In the genomic region with DNA sequence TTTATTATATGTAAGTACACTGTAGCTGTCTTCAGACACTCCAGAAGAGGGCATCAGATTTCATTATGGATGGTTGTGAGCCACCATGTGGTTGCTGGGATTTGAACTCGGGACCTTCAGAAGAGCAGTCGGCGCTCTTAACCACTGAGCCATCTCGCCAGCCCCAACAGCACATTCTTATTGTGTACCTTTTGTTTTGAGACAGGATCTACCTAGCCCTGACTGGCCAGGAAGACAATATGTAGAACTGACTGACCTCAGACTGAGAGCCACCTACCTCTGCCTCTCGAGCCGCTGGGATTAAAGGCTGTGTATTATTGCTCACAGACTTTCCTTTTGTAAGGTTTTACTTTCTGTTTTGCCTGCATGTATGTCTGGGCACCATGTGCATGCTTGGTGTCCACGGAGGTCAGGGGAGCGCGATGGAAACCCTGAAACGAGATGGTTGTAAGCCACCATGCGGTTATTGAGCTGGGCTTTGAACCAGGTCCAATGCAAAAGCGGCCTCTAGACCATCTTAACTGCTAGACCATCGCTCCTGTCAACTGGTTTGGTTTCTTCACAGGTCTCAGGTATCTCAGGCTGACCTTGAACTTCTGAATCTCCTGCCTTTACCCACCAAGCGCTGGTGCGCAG, we compare ENCODE assay signal across 8 mouse cellular contexts. TPM values are rescaled to one million over a fixed set of nuclear protein-coding genes. Genes with fewer than 3 reads are reported as not detected.
DNase-seq lines count a peak whose midpoint lies in the region; ATAC-seq and TF ChIP-seq lines count a peak whose summit lies in the region.

No protein-coding gene starts in this region.

- 0 out of 2 replicates have a peak, but pooled peaks cover 5% of the 10 kb centered on the region for H3K4me1 ChIP-seq in kidney, adult 2 months (ENCODE audit: control insufficient read depth, insufficient read depth, low read length)
- peaks cover 23% of the 10 kb centered on the region for H3K4me1 ChIP-seq in E14TG2a.4 (replicated peaks; ENCODE audit: low read depth, low read length)
- peaks cover 8% of the 10 kb centered on the region for H3K4me1 ChIP-seq in embryonic facial prominence, embryonic 13.5 days
- peaks cover 3% of the 10 kb centered on the region; the same call in 1 of the 2 replicates for H3K4me1 ChIP-seq in intestine, embryonic 16.5 days (ENCODE audit: control insufficient read depth, insufficient read depth, low read length)

- peak overlapping the region; percentile 97 for H3K9ac ChIP-seq in embryonic facial prominence, embryonic 13.5 days
- H3K9ac ChIP-seq in intestine, embryonic 16.5 days (ENCODE audit: low read depth, low read length) = peak overlapping the region; percentile 68

- no peaks in the 10 kb centered on the region for H3K27me3 ChIP-seq in kidney, adult 2 months (replicated peaks; ENCODE audit: control insufficient read depth, insufficient read depth, low read length)
- peaks cover 8% of the 10 kb centered on the region for H3K27me3 ChIP-seq in E14TG2a.4 (ENCODE audit: insufficient read depth, low read length)
- H3K27me3 ChIP-seq in embryonic facial prominence, embryonic 13.5 days = no peaks in the 10 kb centered on the region
- H3K27me3 ChIP-seq in intestine, embryonic 16.5 days (replicated peaks; ENCODE audit: control insufficient read depth, insufficient read depth, low read length) = no peaks in the 10 kb centered on the region

- DNase-seq in kidney, adult 2 months = no peak
- DNase-seq in kidney, postnatal 10 days = no peak
- DNase-seq in kidney, adult 18-20 months = no peak
- no peak for DNase-seq in gastrocnemius, adult 8-10 months (ENCODE audit: low spot score in 2 of 2)

- no peak for TF ChIP-seq POLR2A in kidney, adult 2 months (IDR thresholded peaks at IDR 0.05; ENCODE audit: low read depth, low read length)

- WGBS in kidney, adult 2 months = 69% methylated on average over 15 of the region's 15 CpGs
- 68% methylated on average over 15 of the region's 15 CpGs for WGBS in embryonic facial prominence, embryonic 13.5 days
- 64% methylated on average over 15 of the region's 15 CpGs for WGBS in intestine, embryonic 16.5 days

- TF ChIP-seq CTCF in kidney, adult 2 months (conservative IDR thresholded peaks at IDR 0.05; ENCODE audit: insufficient read depth, insufficient read length, low read depth, low read length) = no peak
- no peak for TF ChIP-seq CTCF in E14TG2a.4 (conservative IDR thresholded peaks at IDR 0.05; ENCODE audit: low read length)

- peak overlapping the region; percentile 55 for H3K4me3 ChIP-seq in kidney, adult 2 months (ENCODE audit: insufficient read depth, low read depth, low read length)
- H3K4me3 ChIP-seq in E14TG2a.4 (replicated peaks; ENCODE audit: low read length) = peak overlapping the region; percentile 83
- peak overlapping the region; percentile 71 for H3K4me3 ChIP-seq in embryonic facial prominence, embryonic 13.5 days
- H3K4me3 ChIP-seq in intestine, embryonic 16.5 days (ENCODE audit: low read length) = peak overlapping the region; percentile 94

- no peaks in the 10 kb centered on the region for H3K36me3 ChIP-seq in kidney, adult 2 months (ENCODE audit: control insufficient read depth, insufficient read depth, low read length)
- peaks cover 7% of the 10 kb centered on the region for H3K36me3 ChIP-seq in E14TG2a.4 (ENCODE audit: insufficient read depth, low read length)
- peaks cover 6% of the 10 kb centered on the region for H3K36me3 ChIP-seq in embryonic facial prominence, embryonic 13.5 days
- no peaks in the 10 kb centered on the region for H3K36me3 ChIP-seq in intestine, embryonic 16.5 days (ENCODE audit: control insufficient read depth, insufficient read depth, low read length)

- peak overlapping the region; percentile 91 for H3K4me2 ChIP-seq in embryonic facial prominence, embryonic 13.5 days
- peak overlapping the region; percentile 61 for H3K4me2 ChIP-seq in intestine, embryonic 16.5 days (ENCODE audit: low read depth, low read length)

- H3K9me3 ChIP-seq in E14TG2a.4 (ENCODE audit: low read length) = no peaks in the 10 kb centered on the region
- H3K9me3 ChIP-seq in embryonic facial prominence, embryonic 13.5 days = no peaks in the 10 kb centered on the region
- no peaks in the 10 kb centered on the region for H3K9me3 ChIP-seq in intestine, embryonic 16.5 days (ENCODE audit: control insufficient read depth, low read length)

- ATAC-seq in embryonic facial prominence, embryonic 13.5 days (ENCODE audit: insufficient number of reproducible peaks, insufficient read depth, low FRiP score, low TSS enrichment, low read depth) = no peak
- peak; percentile 8 for ATAC-seq in intestine, embryonic 16.5 days
- ATAC-seq in monocyte, adult 5-6 weeks (replicated peaks; ENCODE audit: insufficient number of reproducible peaks, low FRiP score, low TSS enrichment, poor library complexity, severe bottlenecking) = peak; percentile 22

- H3K27ac ChIP-seq in kidney, adult 2 months (ENCODE audit: insufficient read depth, low read depth, low read length) = peak overlapping the region; percentile 76
- H3K27ac ChIP-seq in embryonic facial prominence, embryonic 13.5 days = peak overlapping the region; percentile 94
- peak overlapping the region; percentile 94 for H3K27ac ChIP-seq in intestine, embryonic 16.5 days (ENCODE audit: low read length)

RNA-seq across cellular contexts. Expression of gene Nktr, which starts 0.8 kb away (rescaled TPM):
- polyA plus RNA-seq in kidney, adult 2 months (2012; rRNA removed) = 24.8 and 28.5 TPM in 2 replicates
- 70.1 and 84.9 TPM in 2 replicates for polyA plus RNA-seq in embryonic facial prominence, embryonic 13.5 days (2015; fragmentation: Nextera tagmentation; extraction: Ambion mirVana)
- polyA plus RNA-seq in intestine, embryonic 16.5 days (2015; fragmentation: Nextera tagmentation; extraction: Ambion mirVana) = 44.8 and 46.3 TPM in 2 replicates
- total RNA-seq in monocyte, adult 5-6 weeks (2017) = 193 to 365 TPM (median 198 TPM) in 3 replicates
- total RNA-seq in gastrocnemius, adult 8-10 months (2022) = 10 to 100 TPM; 27.7 to 38.7 (median 34.6) TPM

RNA-seq across cellular contexts. Expression of gene Ss18l2, which starts 8.1 kb away (rescaled TPM):
- polyA plus RNA-seq in kidney, adult 2 months (2012; rRNA removed) = 52.4 and 61.5 TPM in 2 replicates
- 115 and 129 TPM in 2 replicates for polyA plus RNA-seq in embryonic facial prominence, embryonic 13.5 days (2015; fragmentation: Nextera tagmentation; extraction: Ambion mirVana)
- 124 and 144 TPM in 2 replicates for polyA plus RNA-seq in intestine, embryonic 16.5 days (2015; fragmentation: Nextera tagmentation; extraction: Ambion mirVana)
- 14.6 to 46.7 TPM (median 28.7 TPM) in 3 replicates for total RNA-seq in monocyte, adult 5-6 weeks (2017)
- total RNA-seq in gastrocnemius, adult 8-10 months (2022) = 100 to 1,000 TPM; 111 to 123 (median 121) TPM

RNA-seq across cellular contexts. Expression of gene Sec22c, which starts 12.9 kb away (rescaled TPM):
- polyA plus RNA-seq in kidney, adult 2 months (2012; rRNA removed) = 6.6 and 7.4 TPM in 2 replicates
- 15.8 and 16.8 TPM in 2 replicates for polyA plus RNA-seq in embryonic facial prominence, embryonic 13.5 days (2015; fragmentation: Nextera tagmentation; extraction: Ambion mirVana)
- 16.1 and 16.4 TPM in 2 replicates for polyA plus RNA-seq in intestine, embryonic 16.5 days (2015; fragmentation: Nextera tagmentation; extraction: Ambion mirVana)
- total RNA-seq in monocyte, adult 5-6 weeks (2017) = 1.1 to 4.3 TPM (median 3.0 TPM) in 3 replicates
- 1 to 10 TPM; 4.5 to 5.0 (median 4.6) TPM for total RNA-seq in gastrocnemius, adult 8-10 months (2022)

RNA-seq across cellular contexts. Expression of gene Zfp651, which starts 40.9 kb away (rescaled TPM):
- polyA plus RNA-seq in kidney, adult 2 months (2012; rRNA removed) = 25.4 and 29.5 TPM in 2 replicates
- polyA plus RNA-seq in embryonic facial prominence, embryonic 13.5 days (2015; fragmentation: Nextera tagmentation; extraction: Ambion mirVana) = 14.0 and 16.5 TPM in 2 replicates
- polyA plus RNA-seq in intestine, embryonic 16.5 days (2015; fragmentation: Nextera tagmentation; extraction: Ambion mirVana) = 4.0 and 4.8 TPM in 2 replicates
- total RNA-seq in monocyte, adult 5-6 weeks (2017) = not detected in 3 replicates
- 100 to 1,000 TPM; 144 to 158 (median 155) TPM for total RNA-seq in gastrocnemius, adult 8-10 months (2022)

RNA-seq across cellular contexts. Expression of gene Klhl40, which starts 59.2 kb away (rescaled TPM):
- 1.6 TPM in 1 of 2 replicates, not detected in the other for polyA plus RNA-seq in kidney, adult 2 months (2012; rRNA removed)
- polyA plus RNA-seq in embryonic facial prominence, embryonic 13.5 days (2015; fragmentation: Nextera tagmentation; extraction: Ambion mirVana) = 1.1 and 1.2 TPM in 2 replicates
- polyA plus RNA-seq in intestine, embryonic 16.5 days (2015; fragmentation: Nextera tagmentation; extraction: Ambion mirVana) = 0.27 and 0.32 TPM in 2 replicates
- not detected in 3 replicates for total RNA-seq in monocyte, adult 5-6 weeks (2017)
- 100 to 1,000 TPM; 117 to 138 (median 135) TPM for total RNA-seq in gastrocnemius, adult 8-10 months (2022)
